Mouse (Mus musculus): ENCODE results near the gene Defb45. TPM values are rescaled to one million over a fixed set of nuclear protein-coding genes. Genes with fewer than 3 reads are reported as not detected.

Defb45 gene
- polyA plus RNA-seq (2015; fragmentation: Nextera tagmentation; extraction: Ambion mirVana), result not detected in 2 replicates

- no peak for ATAC-seq (ENCODE audit: insufficient number of reproducible peaks, insufficient read depth, low FRiP score, low TSS enrichment, low read depth)
- 61% methylated on average over 7 of the region's 7 CpGs for WGBS
- H3K4me2 ChIP-seq, result no peak within 1 kb of the TSS
- H3K9ac ChIP-seq, result no peak within 1 kb of the TSS
- H3K4me1 ChIP-seq, result no peaks in the 10 kb centered on the region
- H3K4me3 ChIP-seq, result no peak within 1 kb of the TSS
- no peaks in the 10 kb centered on the region for H3K36me3 ChIP-seq
- no peak within 1 kb of the TSS for H3K27ac ChIP-seq
- H3K27me3 ChIP-seq, result no peaks in the 10 kb centered on the region
- H3K9me3 ChIP-seq, result no peaks in the 10 kb centered on the region
Observed at GRCm38 (mm10) chr2:152599299-152599698, at the start of gene Defb45. Gene Defb45, minus strand, starts transcription at chr2:152599399.

- no peak for ATAC-seq (ENCODE audit: insufficient number of reproducible peaks, insufficient read depth, low FRiP score, low TSS enrichment, low read depth)
- H3K36me3 ChIP-seq, result no peaks in the 10 kb centered on the region
- peak overlapping the region; percentile 22; the same call in 1 of the 2 replicates for H3K27ac ChIP-seq
- H3K27me3 ChIP-seq, result no peaks in the 10 kb centered on the region
- H3K4me3 ChIP-seq, result no peak overlapping the region
- peak overlapping the region; percentile 17; the same call in 1 of the 2 replicates for H3K9ac ChIP-seq
- WGBS, result 25% methylated on average over 11 of the region's 11 CpGs
- H3K4me2 ChIP-seq, result no peak overlapping the region
- H3K4me1 ChIP-seq, result peaks cover 15% of the 10 kb centered on the region
- no peaks in the 10 kb centered on the region for H3K9me3 ChIP-seq
Observed at GRCm38 (mm10) chr2:152639406-152640113, 40.4 kb upstream of the Defb45 start.

GRCm38 (mm10) chr2:152638865-152639264 is 39.7 kb upstream of the Defb45 start:
- Histone ChIP-seq H3K9ac (no peak overlapping the region), H3K27me3 (no peaks in the 10 kb centered on the region), H3K36me3 (no peaks in the 10 kb centered on the region), H3K9me3 (no peaks in the 10 kb centered on the region), H3K4me2 (no peak overlapping the region), H3K27ac (no peak overlapping the region), H3K4me1 (peaks cover 15% of the 10 kb centered on the region), H3K4me3 (no peak overlapping the region)
- no peak for ATAC-seq (ENCODE audit: insufficient number of reproducible peaks, insufficient read depth, low FRiP score, low TSS enrichment, low read depth)
- 49% methylated on average over 6 of the region's 6 CpGs for WGBS

GRCm38 (mm10) chr2:152637381-152637780 is 38.2 kb upstream of the Defb45 start:
- Histone ChIP-seq H3K4me3 (no peak overlapping the region), H3K4me1 (peaks cover 21% of the 10 kb centered on the region), H3K36me3 (no peaks in the 10 kb centered on the region), H3K27me3 (no peaks in the 10 kb centered on the region), H3K9me3 (no peaks in the 10 kb centered on the region), H3K27ac (no peak overlapping the region), H3K4me2 (no peak overlapping the region), H3K9ac (no peak overlapping the region)
- no peak for ATAC-seq (ENCODE audit: insufficient number of reproducible peaks, insufficient read depth, low FRiP score, low TSS enrichment, low read depth)
- 83% methylated on average over 4 of the region's 4 CpGs for WGBS

GRCm38 (mm10) chr2:152637006-152637322 is 37.8 kb upstream of the Defb45 start:
- Histone ChIP-seq H3K9ac (no peak overlapping the region), H3K4me2 (no peak overlapping the region), H3K36me3 (no peaks in the 10 kb centered on the region), H3K4me3 (no peak overlapping the region), H3K27me3 (no peaks in the 10 kb centered on the region), H3K4me1 (peaks cover 22% of the 10 kb centered on the region), H3K27ac (peak overlapping the region; percentile 49; the same call in 1 of the 2 replicates), H3K9me3 (no peaks in the 10 kb centered on the region)
- no peak for ATAC-seq (ENCODE audit: insufficient number of reproducible peaks, insufficient read depth, low FRiP score, low TSS enrichment, low read depth)
- 82% methylated on average over 6 of the region's 6 CpGs for WGBS

- Histone ChIP-seq H3K4me3 (no peak overlapping the region), H3K9ac (no peak overlapping the region), H3K9me3 (no peaks in the 10 kb centered on the region), H3K36me3 (no peaks in the 10 kb centered on the region), H3K27me3 (no peaks in the 10 kb centered on the region), H3K4me1 (peaks cover 22% of the 10 kb centered on the region), H3K27ac (peak overlapping the region; percentile 49; the same call in 1 of the 2 replicates), H3K4me2 (no peak overlapping the region)
- ATAC-seq (ENCODE audit: insufficient number of reproducible peaks, insufficient read depth, low FRiP score, low TSS enrichment, low read depth), result peak; percentile 39; the same call in 1 of the 2 replicates
- WGBS, result 69% methylated on average over 23 of the region's 23 CpGs
Observed at GRCm38 (mm10) chr2:152636246-152637005, 37.2 kb upstream of the Defb45 start.

- 82% methylated on average over 29 of the region's 29 CpGs for WGBS
- ATAC-seq (ENCODE audit: insufficient number of reproducible peaks, insufficient read depth, low FRiP score, low TSS enrichment, low read depth), result no peak
Observed at GRCm38 (mm10) chr2:152634311-152634710, 35.1 kb upstream of the Defb45 start.

GRCm38 (mm10) chr2:152633334-152633733 is 34.1 kb upstream of the Defb45 start:
- peak overlapping the region; percentile 46; the same call in 1 of the 2 replicates for H3K9ac ChIP-seq
- H3K9me3 ChIP-seq, result no peaks in the 10 kb centered on the region
- H3K4me1 ChIP-seq, result peaks cover 10% of the 10 kb centered on the region
- ATAC-seq (ENCODE audit: insufficient number of reproducible peaks, insufficient read depth, low FRiP score, low TSS enrichment, low read depth), result no peak
- H3K4me3 ChIP-seq, result peak overlapping the region; percentile 12; the same call in 1 of the 2 replicates
- peaks cover 15% of the 10 kb centered on the region for H3K27me3 ChIP-seq
- H3K36me3 ChIP-seq, result no peaks in the 10 kb centered on the region
- 35% methylated on average over 17 of the region's 17 CpGs for WGBS
- H3K27ac ChIP-seq, result no peak overlapping the region
- H3K4me2 ChIP-seq, result peak overlapping the region; percentile 24

More at GRCm38 (mm10) chr2:152634311-152634710, 35.1 kb upstream of the Defb45 start:
- no peak overlapping the region for H3K4me2 ChIP-seq
- H3K36me3 ChIP-seq, result no peaks in the 10 kb centered on the region
- H3K27ac ChIP-seq, result no peak overlapping the region
- no peak overlapping the region for H3K9ac ChIP-seq
- no peaks in the 10 kb centered on the region for H3K9me3 ChIP-seq
- H3K27me3 ChIP-seq, result peaks cover 5% of the 10 kb centered on the region
- H3K4me3 ChIP-seq, result no peak overlapping the region
- H3K4me1 ChIP-seq, result peaks cover 14% of the 10 kb centered on the region

- WGBS, result 85% methylated on average over 6 of the region's 6 CpGs
- ATAC-seq (ENCODE audit: insufficient number of reproducible peaks, insufficient read depth, low FRiP score, low TSS enrichment, low read depth), result no peak
- Histone ChIP-seq H3K36me3 (no peaks in the 10 kb centered on the region), H3K9me3 (no peaks in the 10 kb centered on the region), H3K27me3 (peaks cover 48% of the 10 kb centered on the region), H3K4me1 (peaks cover 20% of the 10 kb centered on the region), H3K9ac (no peak overlapping the region), H3K4me3 (no peak overlapping the region), H3K4me2 (no peak overlapping the region), H3K27ac (no peak overlapping the region)
Observed at GRCm38 (mm10) chr2:152629904-152630303, 30.7 kb upstream of the Defb45 start.

GRCm38 (mm10) chr2:152629239-152629638 is 30.0 kb upstream of the Defb45 start:
- Histone ChIP-seq H3K27me3 (peaks cover 50% of the 10 kb centered on the region), H3K4me3 (no peak overlapping the region), H3K9me3 (no peaks in the 10 kb centered on the region), H3K36me3 (no peaks in the 10 kb centered on the region), H3K27ac (no peak overlapping the region), H3K9ac (no peak overlapping the region), H3K4me2 (no peak overlapping the region), H3K4me1 (peaks cover 20% of the 10 kb centered on the region)
- WGBS, result 58% methylated on average over 3 of the region's 3 CpGs
- ATAC-seq (ENCODE audit: insufficient number of reproducible peaks, insufficient read depth, low FRiP score, low TSS enrichment, low read depth), result no peak

GRCm38 (mm10) chr2:152628066-152628465 is 28.9 kb upstream of the Defb45 start:
- H3K4me2 ChIP-seq, result peak overlapping the region; percentile 91; the same call in 1 of the 2 replicates
- no peak overlapping the region for H3K9ac ChIP-seq
- H3K27me3 ChIP-seq, result peaks cover 50% of the 10 kb centered on the region
- no peak overlapping the region for H3K27ac ChIP-seq
- H3K36me3 ChIP-seq, result no peaks in the 10 kb centered on the region
- no peak for ATAC-seq (ENCODE audit: insufficient number of reproducible peaks, insufficient read depth, low FRiP score, low TSS enrichment, low read depth)
- H3K4me3 ChIP-seq, result no peak overlapping the region
- peaks cover 17% of the 10 kb centered on the region for H3K4me1 ChIP-seq
- WGBS, result 44% methylated on average over 17 of the region's 17 CpGs
- no peaks in the 10 kb centered on the region for H3K9me3 ChIP-seq
